Mouse (Mus musculus) heart, adult 2 months (tissue): ENCODE results near the gene Gstp2.

Experiments used
- CTCF ChIP-seq: fragments of 200-600 bp; IDR thresholded peaks from 2 replicates; pipeline ENCODE4 v1.8.1; 2022; ENCODE audit warnings: antibody characterized with exemption, mild to moderate bottlenecking, moderate library complexity
- EP300 ChIP-seq: fragments of 200-500 bp; IDR thresholded peaks from 2 replicates; pipeline ENCODE4 v1.6.1; 2011; ENCODE audit warnings: low read depth, low read length, control low read depth; ENCODE audit not compliant: insufficient read depth
- POLR2A ChIP-seq: fragments of 200-500 bp; IDR thresholded peaks from 2 replicates; pipeline ENCODE4 v1.6.1; 2011; ENCODE audit warnings: mild to moderate bottlenecking, low read depth, low read length, control low read depth; ENCODE audit not compliant: insufficient read depth

- no peak for TF ChIP-seq POLR2A
- peak; percentile 33; the same call in 1 of the 2 replicates for TF ChIP-seq CTCF
- no peak for TF ChIP-seq EP300
These were observed 5.2 kb upstream of the Gstp2 start for GRCm38 (mm10) chr19:4051016-4051415.
